In the genomic region with DNA sequence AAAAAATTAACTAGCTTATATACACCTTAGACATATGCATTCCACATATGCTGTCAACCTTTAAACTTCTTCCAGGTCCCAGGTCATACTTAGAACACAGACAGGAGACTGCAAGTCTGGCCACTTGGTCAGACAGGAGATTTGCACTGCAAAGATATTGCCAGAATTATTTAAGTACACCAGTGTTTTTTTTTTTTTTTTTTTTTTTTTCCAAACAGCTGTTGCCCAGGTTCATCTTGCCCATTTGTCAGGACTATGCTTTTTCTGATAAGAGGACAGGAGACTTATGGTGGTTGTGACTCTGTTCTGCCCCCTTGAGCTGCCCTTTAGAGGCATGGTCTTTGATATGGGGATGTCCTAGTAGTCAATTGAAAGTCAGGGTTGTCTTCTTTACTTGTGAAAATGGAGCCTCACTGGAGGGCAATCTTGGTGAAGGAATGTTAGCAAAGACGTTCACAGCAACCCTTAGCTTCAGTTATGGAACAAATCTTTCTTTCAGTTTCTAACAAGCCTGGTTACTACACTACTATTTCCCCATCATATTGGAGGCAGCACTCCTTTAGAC, we compare ENCODE assay signal across 30 mouse cellular contexts. TPM values are rescaled to one million over a fixed set of nuclear protein-coding genes. Genes with fewer than 3 reads are reported as not detected.
DNase-seq lines count a peak whose midpoint lies in the region; ATAC-seq and TF ChIP-seq lines count a peak whose summit lies in the region.
"Had no signal": no experiment of that assay in that cellular context is flagged by ENCODE, and none has a peak within 500 bp of the region (broad histone marks: within the 10 kb centered on the region; RNA-seq: fewer than 3 reads in every experiment).

No protein-coding gene starts in this region.

- TF ChIP-seq CTCF in bone marrow macrophage, adult 2 months (IDR thresholded peaks at IDR 0.05; ENCODE audit: low read depth, low read length), result no peak

- no peaks in the 10 kb centered on the region for H3K27me3 ChIP-seq in hindbrain, embryonic 12.5 days
- H3K27me3 ChIP-seq in forebrain, embryonic 15.5 days, result no peaks in the 10 kb centered on the region
- H3K27me3 ChIP-seq: embryonic facial prominence, embryonic 15.5 days; forebrain, embryonic 12.5 days; limb, embryonic 13.5 days; lung, embryonic 15.5 days; neural tube, embryonic 13.5 days; Patski had no signal

- no peak overlapping the region for H3K4me2 ChIP-seq in hindbrain, embryonic 12.5 days (replicated peaks)
- H3K4me2 ChIP-seq in forebrain, embryonic 15.5 days (replicated peaks), result no peak overlapping the region
- H3K4me2 ChIP-seq: embryonic facial prominence, embryonic 15.5 days; forebrain, embryonic 12.5 days; limb, embryonic 13.5 days; lung, embryonic 15.5 days; neural tube, embryonic 13.5 days had no signal

- WGBS in macrophage (ENCODE audit: missing documents), result 0% methylated on average over 1 of the region's 1 CpGs
- WGBS in hindbrain, embryonic 12.5 days, result 90% methylated on average over 1 of the region's 1 CpGs
- 86% methylated on average over 1 of the region's 1 CpGs for WGBS in forebrain, embryonic 15.5 days

- H3K36me3 ChIP-seq in macrophage (ENCODE audit: inconsistent target), result no peaks in the 10 kb centered on the region
- no peaks in the 10 kb centered on the region for H3K36me3 ChIP-seq in hindbrain, embryonic 12.5 days
- H3K36me3 ChIP-seq in forebrain, embryonic 15.5 days, result no peaks in the 10 kb centered on the region
- H3K36me3 ChIP-seq: embryonic facial prominence, embryonic 10.5 days; embryonic facial prominence, embryonic 15.5 days; forebrain, embryonic 12.5 days; G1E; limb, embryonic 13.5 days; lung, embryonic 15.5 days; midbrain, embryonic 10.5 days; neural tube, embryonic 13.5 days had no signal

- H3K79me2 ChIP-seq in macrophage (ENCODE audit: inconsistent target), result peaks cover 16% of the 10 kb centered on the region

- H3K27ac ChIP-seq in bone marrow macrophage, adult 2 months (ENCODE audit: insufficient read depth, low read depth, low read length), result peak overlapping the region; percentile 1; the same call in 1 of the 2 replicates
- H3K27ac ChIP-seq in macrophage, result peak overlapping the region; percentile 93
- H3K27ac ChIP-seq in hindbrain, embryonic 12.5 days, result no peak overlapping the region
- no peak overlapping the region for H3K27ac ChIP-seq in forebrain, embryonic 15.5 days (replicated peaks)
- H3K27ac ChIP-seq: embryonic facial prominence, embryonic 10.5 days; embryonic facial prominence, embryonic 15.5 days; forebrain, embryonic 12.5 days; hindbrain, postnatal 0 days; liver, embryonic 14.5 days; lung, embryonic 15.5 days; midbrain, embryonic 10.5 days; neural tube, embryonic 13.5 days had no signal

- TF ChIP-seq POLR2A in bone marrow macrophage, adult 2 months (IDR thresholded peaks at IDR 0.05; ENCODE audit: borderline replicate concordance, low read depth, low read length), result no peak

- H3K9ac ChIP-seq in hindbrain, embryonic 12.5 days, result no peak overlapping the region
- no peak overlapping the region for H3K9ac ChIP-seq in forebrain, embryonic 15.5 days (replicated peaks)
- H3K9ac ChIP-seq: embryonic facial prominence, embryonic 15.5 days; forebrain, embryonic 12.5 days; limb, embryonic 13.5 days; liver, embryonic 14.5 days; lung, embryonic 15.5 days; neural tube, embryonic 13.5 days had no signal

- DNase-seq in CD4-positive, CD25-positive, alpha-beta regulatory T cell, adult 2 months (ENCODE audit: low read depth, low spot score), result peak; percentile 14
- DNase-seq in A20 (ENCODE audit: low read depth, low spot score), result peak; percentile 54
- DNase-seq in adrenal gland, adult 8-10 months, result no peak
- DNase-seq: adrenal gland, postnatal 25 days; cerebellum, adult 8-10 months; cerebellum, postnatal 25 days; gastrocnemius, postnatal 10 days; kidney, adult 8-10 months; kidney, postnatal 10 days; lung, postnatal 36 days; right cerebral cortex, postnatal 4 days had no signal

- no peaks in the 10 kb centered on the region for H3K9me3 ChIP-seq in hindbrain, embryonic 12.5 days (replicated peaks)
- H3K9me3 ChIP-seq in forebrain, embryonic 15.5 days, result no peaks in the 10 kb centered on the region
- H3K9me3 ChIP-seq: embryonic facial prominence, embryonic 10.5 days; embryonic facial prominence, embryonic 15.5 days; forebrain, embryonic 12.5 days; G1E; limb, embryonic 13.5 days; lung, embryonic 15.5 days; midbrain, embryonic 10.5 days; neural tube, embryonic 13.5 days had no signal

- no peak for ATAC-seq in CD4-positive, CD25-positive, alpha-beta regulatory T cell, adult 4 months
- ATAC-seq in hindbrain, embryonic 12.5 days (ENCODE audit: low FRiP score), result no peak
- no peak for ATAC-seq in forebrain, embryonic 15.5 days (replicated peaks)
- ATAC-seq: hindbrain, postnatal 0 days; intestine, embryonic 16.5 days; midbrain, embryonic 16.5 days; Patski had no signal

- no peak overlapping the region for H3K4me3 ChIP-seq in bone marrow macrophage, adult 2 months (ENCODE audit: insufficient read depth, low read length)
- no peak overlapping the region for H3K4me3 ChIP-seq in macrophage (ENCODE audit: inconsistent target)
- H3K4me3 ChIP-seq in hindbrain, embryonic 12.5 days, result no peak overlapping the region
- no peak overlapping the region for H3K4me3 ChIP-seq in forebrain, embryonic 15.5 days
- H3K4me3 ChIP-seq: embryonic facial prominence, embryonic 10.5 days; embryonic facial prominence, embryonic 15.5 days; forebrain, embryonic 12.5 days; limb, embryonic 13.5 days; lung, embryonic 15.5 days; midbrain, embryonic 10.5 days; neural tube, embryonic 13.5 days had no signal

- H3K4me1 ChIP-seq in bone marrow macrophage, adult 2 months (ENCODE audit: control insufficient read depth, insufficient read depth, low read length), result peaks cover 26% of the 10 kb centered on the region
- peaks cover 5% of the 10 kb centered on the region for H3K4me1 ChIP-seq in hindbrain, embryonic 12.5 days
- peaks cover 12% of the 10 kb centered on the region for H3K4me1 ChIP-seq in forebrain, embryonic 15.5 days

RNA-seq across cellular contexts. Expression of a gene that starts 2.8 kb away (rescaled TPM):
- 10 to 100 TPM; 19.3 to 30.6 TPM for polyA plus RNA-seq in CD4-positive, CD25-positive, alpha-beta regulatory T cell, adult 4 months (2017; shearing (Covaris generic))
- 51.0 and 56.6 TPM in 2 replicates for polyA plus RNA-seq in bone marrow macrophage, adult 2 months (2012; ENCODE audit: insufficient read depth, insufficient read length, missing spikeins)
- 100 to 1,000 TPM in 3 of 26 experiments, 10 to 100 TPM in 23; 26.4 to 150 (median 55.7) TPM for total RNA-seq in macrophage (2018; cell fraction: chromatin; rRNA removed)
- total RNA-seq in macrophage (2018; cell fraction: cytosol; rRNA removed), result 10 to 100 TPM; 14.4 to 98.0 (median 30.0) TPM
- 100 to 1,000 TPM in 3 of 26 experiments, 10 to 100 TPM in 23; 17.2 to 198 (median 69.3) TPM for total RNA-seq in macrophage (2018; cell fraction: nucleus; rRNA removed)
- 7.1 to 28.6 TPM (median 10.4 TPM) in 3 replicates for polyA plus RNA-seq in macrophage (2018)
- polyA plus RNA-seq in hindbrain, embryonic 12.5 days (2016; fragmentation: Nextera tagmentation; extraction: Ambion mirVana), result 123 and 134 TPM in 2 replicates
- 177 and 187 TPM in 2 replicates for polyA plus RNA-seq in forebrain, embryonic 15.5 days (2015; fragmentation: Nextera tagmentation; extraction: Ambion mirVana)
- total RNA-seq in adrenal gland, adult 8-10 months (2022), result 10 to 100 TPM; 20.2 to 23.5 (median 21.2) TPM

RNA-seq across cellular contexts. Expression of a gene that starts 57.9 kb away (rescaled TPM):
- 1 to 10 TPM; 2.0 to 2.8 TPM for polyA plus RNA-seq in CD4-positive, CD25-positive, alpha-beta regulatory T cell, adult 4 months (2017; shearing (Covaris generic))
- 0.75 TPM in 1 of 2 replicates, not detected in the other for polyA plus RNA-seq in bone marrow macrophage, adult 2 months (2012; ENCODE audit: insufficient read depth, insufficient read length, missing spikeins)
- total RNA-seq in macrophage (2018; cell fraction: chromatin; rRNA removed), result 1 to 10 TPM in 20 of 26 experiments, under 1 TPM in 1, not detected in 5; 0.75 to 4.9 (median 2.2) TPM
- under 1 TPM in 5 of 26 experiments, not detected in 21; 0.17 to 0.69 (median 0.29) TPM for total RNA-seq in macrophage (2018; cell fraction: cytosol; rRNA removed)
- 10 to 100 TPM in 1 of 26 experiments, 1 to 10 TPM in 19, under 1 TPM in 6; 0.61 to 29.4 (median 1.8) TPM for total RNA-seq in macrophage (2018; cell fraction: nucleus; rRNA removed)
- polyA plus RNA-seq in macrophage (2018), result not detected in 3 replicates
- 1.5 and 2.9 TPM in 2 replicates for polyA plus RNA-seq in hindbrain, embryonic 12.5 days (2016; fragmentation: Nextera tagmentation; extraction: Ambion mirVana)
- polyA plus RNA-seq in forebrain, embryonic 15.5 days (2015; fragmentation: Nextera tagmentation; extraction: Ambion mirVana), result 2.3 and 3.5 TPM in 2 replicates
- 1 to 10 TPM in 1 of 4 experiments, under 1 TPM in 3; 0.65 to 1.3 (median 0.81) TPM for total RNA-seq in adrenal gland, adult 8-10 months (2022)
- total RNA-seq: hindbrain, postnatal 0 days had no signal
- polyA plus RNA-seq: large intestine, adult 2 months had no signal

RNA-seq across cellular contexts. Expression of a gene that starts 57.9 kb away (rescaled TPM):
- polyA plus RNA-seq in CD4-positive, CD25-positive, alpha-beta regulatory T cell, adult 4 months (2017; shearing (Covaris generic)), result 10 to 100 TPM; 75.1 to 88.5 TPM
- 227 and 234 TPM in 2 replicates for polyA plus RNA-seq in bone marrow macrophage, adult 2 months (2012; ENCODE audit: insufficient read depth, insufficient read length, missing spikeins)
- 10 to 100 TPM; 22.9 to 71.5 (median 44.0) TPM for total RNA-seq in macrophage (2018; cell fraction: chromatin; rRNA removed)
- 100 to 1,000 TPM in 25 of 26 experiments, 10 to 100 TPM in 1; 92.7 to 174 (median 124) TPM for total RNA-seq in macrophage (2018; cell fraction: cytosol; rRNA removed)
- total RNA-seq in macrophage (2018; cell fraction: nucleus; rRNA removed), result 10 to 100 TPM; 42.4 to 80.2 (median 60.2) TPM
- polyA plus RNA-seq in macrophage (2018), result 104 to 136 TPM (median 120 TPM) in 3 replicates
- 161 and 170 TPM in 2 replicates for polyA plus RNA-seq in hindbrain, embryonic 12.5 days (2016; fragmentation: Nextera tagmentation; extraction: Ambion mirVana)
- polyA plus RNA-seq in forebrain, embryonic 15.5 days (2015; fragmentation: Nextera tagmentation; extraction: Ambion mirVana), result 202 and 223 TPM in 2 replicates
- total RNA-seq in adrenal gland, adult 8-10 months (2022), result 100 to 1,000 TPM; 148 to 209 (median 180) TPM

Comparison
In these comparisons a context has a peak if more than half of its experiments do, and no peak if none do; other contexts are left out.
1. H3K27ac ChIP-seq: peak in bone marrow macrophage, adult 2 months (single experiment) and macrophage (single experiment); none in hindbrain, embryonic 12.5 days (single experiment) and forebrain, embryonic 15.5 days (single experiment).